Mouse (Mus musculus): ENCODE data around the gene Syvn1.

Syvn1 gene

DNA sequence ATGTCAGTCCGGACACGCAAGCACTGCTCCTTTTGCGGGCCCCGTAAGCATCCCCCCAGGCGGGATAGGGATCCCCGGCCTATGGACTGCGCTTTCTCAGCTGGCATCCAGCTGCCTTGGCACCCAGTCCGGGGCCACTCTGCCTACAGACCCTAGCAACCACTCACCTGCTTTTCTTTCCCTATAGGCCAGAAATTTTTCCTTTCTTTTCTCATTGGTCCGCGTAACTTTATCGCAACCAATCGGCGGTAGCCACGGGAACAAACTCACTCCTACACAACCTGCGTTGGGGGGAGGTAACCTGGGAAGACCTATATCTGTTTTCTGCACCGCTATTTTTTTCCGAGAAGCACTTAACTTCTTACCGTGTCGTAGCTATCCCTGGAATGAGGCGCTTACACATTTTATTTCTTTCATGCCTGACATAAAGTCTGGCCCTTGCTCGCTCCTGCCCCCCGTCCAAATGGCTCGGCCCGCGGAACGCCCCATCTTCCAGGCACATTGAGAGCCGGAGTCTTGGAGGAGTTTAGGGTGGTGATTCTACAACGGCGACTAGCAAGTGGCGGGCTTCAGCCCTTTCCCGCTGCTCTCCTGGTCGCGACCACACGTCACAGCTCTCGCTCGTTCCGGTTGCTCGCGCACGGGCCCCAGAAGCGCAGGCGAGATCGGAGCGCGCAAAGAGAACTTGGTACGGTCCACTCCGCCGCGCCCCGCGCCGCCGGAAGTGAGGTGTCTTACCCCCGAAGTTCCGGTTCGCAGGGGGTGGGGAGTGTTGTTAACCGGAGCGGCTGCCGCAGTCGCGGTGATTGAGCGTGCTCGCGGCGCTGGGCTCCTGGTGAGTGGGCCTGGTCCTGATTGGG is at the start of gene Syvn1:
Syvn1 (plus strand) TSS at position 283 of the 860 bp plus-strand sequence.
- peak; percentile 95 for DNase-seq (ENCODE audit: low read depth)

- DNase-seq (ENCODE audit: low read depth): no peak
Measured at GRCm38 (mm10) chr19:5998180-5998579, 48.2 kb upstream of the Syvn1 start.

DNA sequence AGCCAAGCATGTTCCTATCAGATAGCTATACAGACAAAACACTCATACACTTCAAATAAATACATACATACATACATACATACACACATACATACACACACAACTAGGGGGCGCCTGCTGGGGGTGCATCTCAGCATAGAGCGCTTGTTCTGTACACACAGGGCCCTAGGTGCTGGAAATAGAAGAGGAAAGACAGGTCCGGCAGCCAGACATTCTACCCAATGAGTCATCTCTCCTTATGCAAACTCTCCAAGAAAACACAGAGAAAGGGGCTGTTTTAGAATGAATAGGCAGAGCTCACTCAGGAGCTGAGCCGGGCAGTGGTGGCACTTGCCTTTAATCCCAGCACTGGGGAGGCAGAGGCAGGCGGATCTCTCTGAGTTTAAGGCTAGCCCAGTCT is 46.4 kb upstream of the Syvn1 start:
- DNase-seq (ENCODE audit: low read depth): peak; percentile 44

- DNase-seq (ENCODE audit: low read depth): no peak
Measured at GRCm38 (mm10) chr19:6005541-6005940, 40.8 kb upstream of the Syvn1 start.

DNA sequence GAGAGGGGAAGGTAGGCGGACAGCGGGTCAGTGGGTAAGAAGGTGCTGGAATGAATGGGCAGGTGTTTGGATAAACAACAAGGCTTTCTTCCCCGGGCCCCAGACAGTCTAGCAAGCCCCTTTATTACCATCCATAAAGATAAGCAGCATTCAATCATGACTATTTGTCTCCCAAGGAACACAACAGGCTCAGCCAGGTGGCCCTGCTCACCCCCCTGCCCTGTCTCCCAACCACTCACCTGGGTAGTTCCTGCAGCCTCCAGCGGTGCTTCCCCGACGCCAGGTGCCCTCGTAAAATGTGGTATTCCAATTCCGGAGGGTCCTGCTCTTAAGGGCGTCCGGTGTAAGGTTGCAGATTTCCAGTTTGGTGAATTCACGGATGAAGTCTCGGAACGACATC is 39.4 kb upstream of the Syvn1 start:
- no peak for DNase-seq (ENCODE audit: low read depth)

GRCm38 (mm10) chr19:6009137-6009536 is 37.2 kb upstream of the Syvn1 start:
- no peak for DNase-seq (ENCODE audit: low read depth)

GRCm38 (mm10) chr19:6013691-6014090 is 32.7 kb upstream of the Syvn1 start:
- no peak for DNase-seq (ENCODE audit: low read depth)

DNA sequence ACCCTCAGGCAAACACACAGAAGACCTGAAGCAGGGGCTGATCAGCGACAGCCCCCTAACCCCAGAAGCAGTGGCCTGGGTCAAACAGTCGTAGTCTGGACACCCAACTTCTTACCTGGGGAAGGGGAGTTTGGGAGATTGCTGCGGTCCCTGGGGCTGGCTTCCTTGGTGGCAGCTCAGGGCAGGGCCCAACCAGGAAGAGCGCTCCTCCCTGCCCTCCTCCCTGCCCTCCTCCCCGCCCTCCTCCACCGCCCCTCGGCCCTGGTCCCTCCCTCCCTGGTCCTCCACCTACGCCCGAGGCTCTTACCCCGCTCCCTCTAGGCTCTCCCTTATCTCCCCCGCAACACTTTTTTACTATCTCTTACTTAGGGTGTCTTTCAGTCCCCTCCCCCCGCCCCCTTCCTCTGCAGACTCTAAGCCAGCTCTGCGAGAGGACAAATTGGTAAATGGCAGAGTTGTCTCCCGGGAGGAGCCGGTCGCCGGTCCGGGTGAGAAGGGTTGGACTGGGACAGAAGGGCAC is 31.3 kb upstream of the Syvn1 start:
- peak; percentile 81 for DNase-seq (ENCODE audit: low read depth)

GRCm38 (mm10) chr19:6015511-6016315 is 30.7 kb upstream of the Syvn1 start, which contains the start of gene Capn1:
Gene Capn1, minus strand, starts transcription at chr19:6015897.
- DNase-seq (ENCODE audit: low read depth): peak; percentile 82

- DNase-seq (ENCODE audit: low read depth): peak; percentile 66
Measured at GRCm38 (mm10) chr19:6016532-6016931, 29.8 kb upstream of the Syvn1 start.

GRCm38 (mm10) chr19:6018142-6019089 is 28.0 kb upstream of the Syvn1 start:
- peak; percentile 97 for DNase-seq (ENCODE audit: low read depth)

DNA sequence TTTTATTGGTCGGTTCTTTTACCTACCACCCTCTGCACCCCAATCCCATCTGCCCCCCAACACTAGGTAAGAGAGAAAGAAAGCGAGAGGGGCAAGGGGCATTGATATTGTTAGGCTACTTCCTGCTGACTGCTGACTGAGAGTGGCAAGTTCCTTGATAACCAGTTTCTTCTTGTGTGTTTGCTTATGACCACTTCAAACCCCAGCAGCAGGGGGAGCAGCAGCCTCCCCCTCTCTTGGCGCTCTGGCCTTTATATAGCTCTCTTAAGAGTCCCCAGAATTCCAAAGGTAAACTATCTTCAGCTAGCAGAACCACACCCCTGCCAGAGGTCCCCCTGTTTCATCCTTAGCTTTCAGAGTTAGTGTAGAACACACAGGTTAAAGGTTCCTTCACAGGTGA is 26.1 kb upstream of the Syvn1 start:
- DNase-seq (ENCODE audit: low read depth): peak; percentile 66

- DNase-seq (ENCODE audit: low read depth): no peak
Measured at GRCm38 (mm10) chr19:6023059-6023458, 23.3 kb upstream of the Syvn1 start.

DNA sequence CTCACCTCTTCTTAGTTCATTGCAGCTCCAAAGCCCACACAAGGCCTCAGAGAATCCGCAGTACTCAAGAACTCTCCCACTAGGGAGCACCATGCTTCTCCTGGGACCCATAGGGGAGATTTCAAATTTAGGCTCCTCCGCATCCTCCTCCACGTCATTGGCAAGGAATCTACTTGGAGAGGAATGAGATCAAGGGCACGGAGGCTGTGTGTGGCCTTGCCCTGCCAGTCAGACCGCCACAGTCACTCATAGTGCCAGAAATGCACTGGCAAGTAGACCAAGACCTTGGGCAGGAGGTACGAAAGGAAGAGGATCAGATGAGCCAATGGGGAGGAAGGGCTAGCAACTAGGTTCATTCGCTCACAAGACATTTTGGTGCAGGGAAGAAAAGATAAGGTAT is 22.4 kb upstream of the Syvn1 start:
- no peak for DNase-seq (ENCODE audit: low read depth)

DNA sequence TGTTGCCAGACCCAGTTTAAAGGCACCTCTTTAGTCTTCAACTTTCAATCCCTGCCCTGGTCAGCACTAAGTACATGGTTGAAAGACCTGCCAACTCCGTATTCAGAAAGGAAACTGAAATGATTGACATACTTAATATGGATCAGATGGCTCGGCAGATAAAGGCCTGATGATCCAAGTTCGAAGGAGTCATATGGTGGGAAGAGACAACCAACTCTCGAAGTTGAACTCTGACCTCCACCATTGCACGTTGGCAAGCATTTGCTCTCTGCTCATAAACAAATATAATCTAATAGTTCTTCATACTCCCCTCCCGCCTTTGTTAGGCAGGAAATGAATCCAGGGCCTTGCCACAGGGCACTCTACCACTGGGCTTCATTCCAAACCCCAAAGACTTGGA is 17.4 kb upstream of the Syvn1 start:
- peak; percentile 82 for DNase-seq (ENCODE audit: low read depth)

- no peak for DNase-seq (ENCODE audit: low read depth)
Measured at GRCm38 (mm10) chr19:6029426-6029825, 16.9 kb upstream of the Syvn1 start.

- peak; percentile 42 for DNase-seq (ENCODE audit: low read depth)
Measured at GRCm38 (mm10) chr19:6030520-6031280, 15.7 kb upstream of the Syvn1 start.

DNA sequence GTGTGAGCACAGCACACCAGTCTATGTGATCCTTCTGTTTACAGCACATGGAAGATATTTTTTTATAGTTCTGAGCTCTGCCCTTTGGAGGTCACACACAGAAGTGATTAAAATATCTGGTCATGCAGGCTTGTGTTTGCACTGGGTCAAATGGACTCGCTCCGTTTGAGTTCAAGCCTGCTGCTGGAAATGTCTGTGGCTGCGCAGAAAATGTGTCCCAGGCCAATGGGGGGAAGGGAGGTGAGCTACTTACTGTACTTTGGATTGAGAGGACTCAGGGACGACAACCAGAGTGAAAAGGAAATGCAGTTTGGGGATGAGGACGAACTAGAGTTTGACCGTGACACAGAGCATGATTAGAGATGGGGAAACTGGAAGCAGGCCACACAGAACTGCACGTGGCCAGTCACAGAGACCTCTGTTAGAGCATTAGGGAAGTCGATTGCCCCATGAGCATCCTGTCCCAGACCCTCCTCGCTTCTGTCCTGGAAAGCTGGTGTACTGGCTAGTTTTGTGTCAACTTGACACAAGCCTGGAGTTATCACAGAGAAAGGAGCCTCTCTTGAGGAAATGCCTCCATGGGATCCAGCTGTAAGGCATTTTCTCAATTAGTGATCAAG is 10.3 kb upstream of the Syvn1 start:
- no peak for DNase-seq (ENCODE audit: low read depth)

- no peak for DNase-seq (ENCODE audit: low read depth)
Measured at GRCm38 (mm10) chr19:6037695-6038094, 8.7 kb upstream of the Syvn1 start.

- no peak for DNase-seq (ENCODE audit: low read depth)
Measured at GRCm38 (mm10) chr19:6038326-6038725, 8.1 kb upstream of the Syvn1 start.

All from NIH3T3 (cell line).